Mouse (Mus musculus) thymus, adult 2 months (tissue): ENCODE results near the gene Slc2a9. TPM values are rescaled to one million over a fixed set of nuclear protein-coding genes. Genes with fewer than 3 reads are reported as not detected.

Source experiments
- DNase-seq: peaks from one replicate; pipeline ENCODE4 v3.0.0; 2021
- H3K27ac ChIP-seq: fragments of 200-500 bp; 2 replicates; pipeline ENCODE4 v1.5.1; 2012; ENCODE audit warnings: low read length, control low read depth; ENCODE audit not compliant: control insufficient read depth, insufficient read depth
- H3K27me3 ChIP-seq: fragments of 200-500 bp; 2 replicates; pipeline ENCODE4 v1.6.1; 2012; ENCODE audit warnings: mild to moderate bottlenecking, low read length, moderate library complexity, mixed read lengths; ENCODE audit not compliant: control insufficient read depth, insufficient read depth
- H3K36me3 ChIP-seq: fragments of 200-500 bp; 2 replicates; pipeline ENCODE4 v1.6.1; 2012; ENCODE audit warnings: mild to moderate bottlenecking, low read length, moderate library complexity; ENCODE audit not compliant: control insufficient read depth, insufficient read depth
- H3K4me1 ChIP-seq: fragments of 200-500 bp; replicated peaks from 2 replicates; pipeline ENCODE4 v1.6.1; 2012; ENCODE audit warnings: low read length; ENCODE audit not compliant: control insufficient read depth, insufficient read depth
- H3K4me3 ChIP-seq: fragments of 200-500 bp; 2 replicates; pipeline ENCODE4 v1.5.1; 2012; ENCODE audit warnings: mild to moderate bottlenecking, low read length, control low read depth, moderate library complexity; ENCODE audit not compliant: control insufficient read depth, insufficient read depth
- CTCF ChIP-seq: fragments of 200-500 bp; IDR thresholded peaks from 2 replicates; pipeline ENCODE4 v1.5.1; 2012; ENCODE audit warnings: mild to moderate bottlenecking, control low read depth, low read length, moderate library complexity, borderline replicate concordance; ENCODE audit not compliant: control insufficient read depth, poor library complexity, insufficient read depth; ENCODE audit errors: extremely low read depth
- POLR2A ChIP-seq: fragments of 200-500 bp; IDR thresholded peaks from 2 replicates; pipeline ENCODE4 v1.6.1; 2012; ENCODE audit warnings: mild to moderate bottlenecking, low read length, control low read depth, moderate library complexity; ENCODE audit not compliant: control insufficient read depth, poor library complexity, insufficient read depth; ENCODE audit errors: extremely low read depth
- WGBS: fragments of 180-500 bp; shearing (Covaris S2); methylation state at CpG from one replicate; pipeline ENCODE4 v1.1.7; 2018; 5-methylcytosine and 5-hydroxymethylcytosine counted together
- polyA plus RNA-seq: library from polyadenylated mRNA; depleted of rRNA; stranded (reverse); fragments of >200 nt; gene quantifications from 2 replicates; pipeline ENCODE4 v1.2.3, GENCODE M21; 2012

The Slc2a9 gene
- polyA plus RNA-seq, 1 experiment = 9.0 TPM

DNA sequence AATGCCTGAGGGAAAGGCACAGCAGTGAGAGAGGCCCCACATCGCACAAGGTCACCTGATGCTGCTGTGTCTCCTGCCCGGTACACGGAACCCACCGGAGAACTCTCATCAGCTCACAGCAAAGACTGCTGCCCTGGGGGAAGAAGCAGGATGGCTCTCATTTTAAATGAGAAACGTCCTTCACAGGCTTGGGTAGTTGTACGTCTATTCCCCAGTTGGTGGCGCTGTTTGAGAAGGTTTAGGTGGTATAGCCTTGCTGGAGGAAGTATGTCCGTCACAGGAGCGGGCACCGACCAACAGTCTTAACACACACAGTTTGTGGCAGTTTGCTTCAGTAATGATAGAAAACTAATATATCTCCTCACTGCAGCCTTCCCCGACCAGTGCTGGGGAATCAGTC, 66.3 kb downstream of the Slc2a9 start:
- H3K27ac ChIP-seq = no peak overlapping the region
- 98% methylated on average over 11 of the region's 11 CpGs for WGBS
- no peaks in the 10 kb centered on the region for H3K27me3 ChIP-seq
- no peaks in the 10 kb centered on the region for H3K4me1 ChIP-seq
- H3K36me3 ChIP-seq = no peaks in the 10 kb centered on the region
- H3K4me3 ChIP-seq = no peak overlapping the region
- TF ChIP-seq POLR2A (no peak), CTCF (no peak)
- no peak for DNase-seq

DNA sequence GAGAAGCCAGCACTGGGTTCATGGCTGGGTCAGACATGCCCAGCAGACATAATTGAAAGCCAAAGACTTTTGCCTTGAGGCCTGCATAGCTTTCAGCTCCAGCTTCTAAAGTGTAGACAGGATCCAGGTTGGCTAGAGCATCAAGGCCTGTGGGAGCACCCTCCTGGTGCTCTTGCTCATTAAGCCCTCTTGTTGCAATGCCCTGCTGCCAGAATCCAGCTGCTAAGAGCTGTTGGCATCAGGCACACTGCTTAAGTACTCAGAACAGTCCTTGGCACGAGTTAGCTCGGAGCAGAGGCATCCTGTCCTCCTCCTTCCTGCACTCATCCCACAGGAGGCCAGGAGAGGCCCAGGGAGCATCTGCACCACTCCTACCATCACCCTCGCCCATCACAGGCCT, 68.1 kb downstream of the Slc2a9 start:
- Histone ChIP-seq H3K4me1 (no peaks in the 10 kb centered on the region), H3K27ac (no peak overlapping the region), H3K36me3 (no peaks in the 10 kb centered on the region), H3K27me3 (no peaks in the 10 kb centered on the region), H3K4me3 (no peak overlapping the region)
- DNase-seq = no peak
- WGBS = 86% methylated on average over 3 of the region's 3 CpGs
- TF ChIP-seq POLR2A (no peak), CTCF (no peak)

DNA sequence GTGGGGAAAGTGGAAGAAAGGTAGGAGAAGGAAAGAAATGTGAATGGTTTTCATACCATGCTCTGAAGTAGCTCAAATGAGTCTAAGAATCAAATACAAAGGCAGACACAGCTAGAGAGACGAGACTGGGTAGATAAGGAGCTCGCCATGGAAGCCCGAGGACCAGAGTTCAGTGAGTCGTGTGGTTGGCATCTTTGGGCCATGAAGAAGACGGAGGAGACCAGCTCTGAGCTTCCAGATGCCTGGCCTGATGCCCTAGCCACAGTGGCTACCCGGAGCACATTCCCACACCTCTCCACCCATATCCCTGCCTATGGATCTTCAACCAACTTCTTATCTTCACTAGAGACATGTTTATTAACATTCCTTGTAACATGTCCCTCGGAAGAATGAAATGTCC, 71.7 kb downstream of the Slc2a9 start:
- WGBS = 96% methylated on average over 7 of the region's 7 CpGs
- H3K36me3 ChIP-seq = no peaks in the 10 kb centered on the region
- no peaks in the 10 kb centered on the region for H3K27me3 ChIP-seq
- H3K27ac ChIP-seq = no peak overlapping the region
- DNase-seq = no peak
- TF ChIP-seq POLR2A (no peak), CTCF (no peak)
- H3K4me3 ChIP-seq = no peak overlapping the region
- H3K4me1 ChIP-seq = no peaks in the 10 kb centered on the region

DNA sequence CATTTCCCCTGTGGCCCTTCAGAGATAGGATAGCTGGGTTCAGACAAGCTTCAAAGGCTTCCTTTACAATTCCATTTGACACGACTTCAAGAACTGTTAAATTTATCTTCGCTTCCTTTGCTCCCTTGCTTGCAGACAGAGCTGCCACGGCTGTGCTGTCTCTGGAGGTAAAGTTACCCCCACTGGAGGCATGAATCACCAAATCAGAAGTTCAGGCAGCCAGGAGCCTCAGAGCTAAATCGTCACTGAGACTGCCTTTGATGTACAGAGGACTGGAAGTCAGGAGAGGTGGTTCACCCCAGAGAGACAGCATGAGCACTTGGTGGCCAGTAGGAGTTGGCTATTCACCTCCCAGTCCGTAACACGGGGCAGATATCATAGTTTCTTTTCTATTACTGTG, 73.8 kb downstream of the Slc2a9 start:
- Histone ChIP-seq H3K4me1 (no peaks in the 10 kb centered on the region), H3K27me3 (no peaks in the 10 kb centered on the region), H3K4me3 (no peak overlapping the region), H3K36me3 (no peaks in the 10 kb centered on the region), H3K27ac (no peak overlapping the region)
- no peak for DNase-seq
- no peak for TF ChIP-seq POLR2A
- no peak for TF ChIP-seq CTCF
- WGBS = 86% methylated on average over 6 of the region's 6 CpGs

DNA sequence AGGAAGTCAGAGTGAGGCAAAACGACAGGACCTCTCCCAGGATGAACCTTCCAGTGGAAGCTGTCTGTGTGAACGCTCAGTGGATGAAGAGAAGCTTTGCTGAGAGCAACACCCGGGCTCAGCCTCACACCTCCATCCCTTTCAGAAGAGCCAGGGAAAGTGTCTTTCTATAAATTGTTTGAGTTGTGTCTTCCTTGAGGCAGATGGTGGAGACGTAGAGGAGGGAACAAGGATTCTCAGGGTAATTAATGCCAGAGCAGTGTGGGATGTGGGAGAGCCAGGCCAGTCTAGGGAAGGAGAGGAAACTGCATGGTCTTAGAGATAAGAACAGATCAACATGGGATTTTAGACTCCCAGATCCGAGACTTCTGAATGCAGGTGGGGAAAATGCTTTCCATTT, 75.2 kb downstream of the Slc2a9 start:
- Histone ChIP-seq H3K4me1 (no peaks in the 10 kb centered on the region), H3K27ac (no peak overlapping the region), H3K36me3 (no peaks in the 10 kb centered on the region), H3K27me3 (no peaks in the 10 kb centered on the region), H3K4me3 (no peak overlapping the region)
- 83% methylated on average over 5 of the region's 5 CpGs for WGBS
- no peak for TF ChIP-seq POLR2A
- no peak for TF ChIP-seq CTCF
- DNase-seq = no peak

DNA sequence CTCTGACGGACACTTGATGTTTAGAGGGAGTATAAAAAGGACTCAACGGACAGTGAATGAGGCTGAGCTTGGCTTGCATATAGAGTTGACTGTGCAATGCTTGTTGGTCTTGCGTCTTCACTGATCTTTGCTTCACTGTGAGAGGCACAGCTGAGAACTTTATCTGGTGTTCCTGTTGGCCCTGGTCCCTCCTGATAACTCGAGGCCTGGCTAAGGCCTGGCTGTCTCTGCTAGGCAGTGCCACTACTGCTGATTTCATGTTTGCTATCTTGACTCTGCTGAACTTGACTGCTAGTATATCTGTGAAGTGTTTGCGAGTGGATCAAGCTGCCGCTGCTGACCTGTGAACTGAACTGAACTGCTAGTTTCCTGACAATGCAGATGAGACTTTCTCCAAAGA, 77.4 kb downstream of the Slc2a9 start:
- Histone ChIP-seq H3K36me3 (no peaks in the 10 kb centered on the region), H3K27me3 (no peaks in the 10 kb centered on the region), H3K27ac (no peak overlapping the region), H3K4me3 (no peak overlapping the region), H3K4me1 (no peaks in the 10 kb centered on the region)
- TF ChIP-seq POLR2A (no peak), CTCF (no peak)
- WGBS = 97% methylated on average over 6 of the region's 6 CpGs
- DNase-seq = no peak

DNA sequence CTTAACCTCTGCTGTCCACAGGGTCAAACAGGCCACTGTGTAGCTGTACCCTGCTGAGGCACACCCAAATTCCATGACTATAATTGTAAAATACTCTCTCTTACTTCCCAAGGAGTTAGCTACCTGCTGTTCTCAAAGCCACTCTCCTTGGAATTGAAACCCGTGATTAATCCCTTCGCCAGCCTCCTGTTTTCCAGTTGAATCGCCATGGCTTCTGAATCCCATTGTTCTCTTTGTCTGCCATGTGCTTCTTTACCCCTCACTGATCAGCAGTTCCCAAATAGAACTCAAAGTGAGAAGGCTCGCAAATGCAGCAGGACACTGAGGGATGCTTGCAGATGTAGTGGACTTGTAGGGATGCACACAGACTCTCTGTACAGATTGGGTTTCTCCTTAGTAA, 80.5 kb downstream of the Slc2a9 start:
- no peak for DNase-seq
- Histone ChIP-seq H3K27me3 (no peaks in the 10 kb centered on the region), H3K4me1 (no peaks in the 10 kb centered on the region), H3K4me3 (no peak overlapping the region), H3K27ac (no peak overlapping the region), H3K36me3 (no peaks in the 10 kb centered on the region)
- TF ChIP-seq CTCF = no peak
- WGBS = 91% methylated on average over 4 of the region's 4 CpGs
